Mouse (Mus musculus) CD8-positive naive resting alpha-beta T cell, adult 57 days (primary cell): ENCODE results near the gene Gldc. TPM values are rescaled to one million over a fixed set of nuclear protein-coding genes. Genes with fewer than 3 reads are reported as not detected.

Source experiments
- total RNA-seq: library from RNA; stranded (reverse); gene quantifications from one replicate; pipeline ENCODE4 v1.2.4, GENCODE M21; 2023

Gldc gene
- total RNA-seq = 0.58 TPM

DNA sequence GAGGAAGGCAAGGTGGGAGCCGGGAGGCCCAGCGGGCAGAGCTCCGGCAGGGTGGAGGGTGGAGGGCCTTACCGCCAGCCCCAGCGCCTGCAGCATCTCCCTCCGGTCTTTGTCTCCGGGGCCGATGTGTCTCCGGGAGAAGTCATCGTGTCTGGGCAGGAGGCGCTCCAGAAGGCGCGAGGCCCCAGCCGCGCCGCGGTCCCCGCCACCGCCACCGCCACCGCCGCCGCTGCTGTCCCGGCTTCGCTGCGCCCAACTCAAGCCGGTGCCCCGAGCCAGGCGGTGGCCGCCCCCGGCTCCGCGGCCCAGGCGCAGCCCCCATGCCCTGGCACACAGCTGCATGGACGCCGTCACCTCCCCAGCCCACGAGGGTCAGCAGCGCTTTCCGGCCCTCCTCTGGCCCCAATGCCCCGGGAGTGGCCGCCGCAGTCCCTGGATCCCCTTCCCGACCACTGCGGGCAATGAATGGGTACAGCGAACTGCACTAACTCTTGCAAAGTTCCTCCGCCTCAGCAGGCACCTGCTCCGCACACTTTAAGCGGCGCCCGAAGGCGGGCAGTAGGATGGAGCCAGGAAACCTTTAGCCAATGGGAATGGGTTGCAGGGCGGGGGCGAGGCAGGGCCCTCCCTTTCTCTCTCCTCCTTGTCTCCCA is at the start of gene Gldc:
TSS of gene Gldc (minus strand) at position 511 of the 653 bp plus-strand sequence.

Other genes with a start within 250 kb of the Gldc start
- not detected for gene Trpd52l3, start 171.6 kb downstream of the Gldc start, total RNA-seq
- 64.1 TPM for gene Uhrf2, start 144.9 kb downstream of the Gldc start, total RNA-seq
- not detected for gene Mbl2, start 57.5 kb upstream of the Gldc start, total RNA-seq